Mouse (Mus musculus) bone marrow macrophage, adult 2 months (primary cell): ENCODE measurements around the gene Phyhd1. TPM values are rescaled to one million over a fixed set of nuclear protein-coding genes. Genes with fewer than 3 reads are reported as not detected.

Experiments
- H3K27ac ChIP-seq: 2 replicates; pipeline ENCODE4 v1.5.1; 2012; ENCODE audit warnings: low read depth, low read length; ENCODE audit not compliant: insufficient read depth
- H3K4me1 ChIP-seq: 2 replicates; pipeline ENCODE4 v1.6.1; 2012; ENCODE audit warnings: low read length; ENCODE audit not compliant: control insufficient read depth, insufficient read depth
- H3K4me3 ChIP-seq: 2 replicates; pipeline ENCODE4 v1.5.1; 2012; ENCODE audit warnings: mild to moderate bottlenecking, low read length, moderate library complexity; ENCODE audit not compliant: insufficient read depth
- CTCF ChIP-seq: IDR thresholded peaks from 2 replicates; pipeline ENCODE4 v1.5.1; 2012; ENCODE audit warnings: low read depth, mild to moderate bottlenecking, low read length, moderate library complexity
- POLR2A ChIP-seq: IDR thresholded peaks from 2 replicates; pipeline ENCODE4 v1.6.1; 2012; ENCODE audit warnings: mild to moderate bottlenecking, low read depth, low read length, borderline replicate concordance
- polyA plus RNA-seq: library from polyadenylated mRNA; stranded (reverse); fragments of >200 nt; gene quantifications from 2 replicates; pipeline ENCODE4 v1.2.4, GENCODE M21; 2012; ENCODE audit not compliant: missing spikeins, insufficient read depth, insufficient read length

The Phyhd1 gene
- polyA plus RNA-seq, 1 experiment, result 8.2 TPM

GRCm38 (mm10) chr2:30262840-30263441, 3.1 kb upstream of the Phyhd1 start:
- Histone ChIP-seq H3K27ac (no peak overlapping the region), H3K4me1 (peaks cover 50% of the 10 kb centered on the region), H3K4me3 (no peak overlapping the region)
- TF ChIP-seq POLR2A (no peak), CTCF (no peak)

DNA sequence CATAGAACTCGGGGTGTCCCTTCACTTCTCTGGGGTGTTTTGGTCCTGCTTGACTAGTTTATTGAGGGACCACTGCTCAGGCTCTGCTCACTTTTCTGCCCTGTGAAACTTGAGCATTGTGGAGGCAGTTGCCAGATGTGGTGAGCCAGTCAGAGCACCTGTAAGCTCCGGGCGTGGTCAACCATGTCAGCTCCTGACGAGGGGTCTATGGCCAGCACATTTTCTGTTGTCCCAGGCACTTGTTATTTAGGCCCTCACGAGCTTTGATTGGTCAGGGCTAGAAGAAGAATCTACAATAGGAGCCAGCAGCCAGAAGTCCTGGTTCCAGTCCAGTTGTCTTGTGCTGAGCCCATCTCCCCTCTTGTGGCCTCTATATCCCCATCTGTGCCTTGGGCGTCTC, 2.2 kb upstream of the Phyhd1 start:
- Histone ChIP-seq H3K27ac (no peak overlapping the region), H3K4me1 (peaks cover 50% of the 10 kb centered on the region), H3K4me3 (no peak overlapping the region)
- TF ChIP-seq POLR2A, result no peak
- TF ChIP-seq CTCF, result no peak

DNA sequence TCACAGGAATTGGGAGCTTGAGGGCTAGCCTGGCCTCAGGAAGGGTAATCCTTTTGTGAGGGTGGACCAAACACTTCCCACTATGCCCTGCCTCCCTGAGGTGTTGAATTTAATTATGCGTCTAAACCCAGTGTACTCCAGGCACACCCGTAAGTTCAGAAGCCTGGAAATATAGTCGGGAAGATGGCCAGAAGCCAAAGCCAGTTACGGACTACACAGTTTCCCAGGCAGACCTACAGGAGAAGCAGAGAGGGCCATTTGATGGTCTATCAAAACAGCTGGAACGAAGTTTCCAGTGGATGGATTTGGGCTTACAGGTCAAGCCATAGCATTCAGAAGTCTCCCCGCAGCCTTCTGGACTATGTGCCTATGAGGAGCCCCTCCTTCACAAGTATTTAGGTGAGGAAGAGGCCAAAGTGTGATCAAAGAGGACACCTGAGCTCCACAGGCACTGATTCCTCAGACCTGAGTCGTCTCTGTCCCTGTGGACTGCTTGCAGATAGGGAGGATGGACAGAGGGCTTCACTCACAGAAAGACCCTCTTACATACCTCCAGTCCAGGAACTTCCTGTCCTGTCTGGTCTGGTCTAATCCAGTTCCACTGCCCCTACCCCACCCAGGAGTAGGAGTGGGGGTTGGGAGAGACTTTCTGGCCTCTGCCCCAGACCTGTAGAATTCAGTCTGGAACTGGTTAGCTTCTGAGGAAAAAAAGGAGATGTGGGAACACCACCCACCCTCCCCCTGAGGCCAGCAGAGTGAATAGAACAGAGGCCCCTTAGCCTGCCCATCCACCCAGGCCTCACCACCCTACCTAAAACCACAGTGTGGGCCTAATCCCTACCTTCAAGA, 1.1 kb upstream of the Phyhd1 start:
- TF ChIP-seq POLR2A (no peak), CTCF (no peak)
- no peak overlapping the region for H3K4me3 ChIP-seq
- H3K27ac ChIP-seq, result peak overlapping the region; percentile 86
- H3K4me1 ChIP-seq, result peaks cover 51% of the 10 kb centered on the region

- Histone ChIP-seq H3K4me1 (peaks cover 50% of the 10 kb centered on the region), H3K27ac (peak overlapping the region; percentile 86), H3K4me3 (peak overlapping the region; percentile 3; the same call in 1 of the 2 replicates)
Observed at GRCm38 (mm10) chr2:30266392-30266941, 464 bp downstream of the Phyhd1 start.

DNA sequence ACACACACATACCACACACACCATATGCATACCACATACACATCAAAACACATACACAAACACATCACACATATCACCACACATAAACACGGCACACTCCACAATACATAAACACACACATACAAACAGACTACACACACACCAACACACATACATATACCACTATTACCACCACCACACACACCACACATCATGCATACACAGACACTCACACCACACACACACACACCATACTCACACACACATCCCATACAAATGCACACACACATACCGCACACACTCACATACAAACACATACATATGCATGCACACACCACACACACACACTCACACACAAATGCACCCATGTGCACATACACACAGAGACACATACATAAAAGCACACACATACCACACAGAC, 1.5 kb downstream of the Phyhd1 start:
- Histone ChIP-seq H3K4me3 (no peak overlapping the region), H3K4me1 (peaks cover 50% of the 10 kb centered on the region)
- TF ChIP-seq CTCF (no peak), POLR2A (no peak)

More at GRCm38 (mm10) chr2:30266392-30266941, 464 bp downstream of the Phyhd1 start:
- TF ChIP-seq CTCF, result no peak; the same call in 1 of the 2 replicates
- no peak for TF ChIP-seq POLR2A

DNA sequence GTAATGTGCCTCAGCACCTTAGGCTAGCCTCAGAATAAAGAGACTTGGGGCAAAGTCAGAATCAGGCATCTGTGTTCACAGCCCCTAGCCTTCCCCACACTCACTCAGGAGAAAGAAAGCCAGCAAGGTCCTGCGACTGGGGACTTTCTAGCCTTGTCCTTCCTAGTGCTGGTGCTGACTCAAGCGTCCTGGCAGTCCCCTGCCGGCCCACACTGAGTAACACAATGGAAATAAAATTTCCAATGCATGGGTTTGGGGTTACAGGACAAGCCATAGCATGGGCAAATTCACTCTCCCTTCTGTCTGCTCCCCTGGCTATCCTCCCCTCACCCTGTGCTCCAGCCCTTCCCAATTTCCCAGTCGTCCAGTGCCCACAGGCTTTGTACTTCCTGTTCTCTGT, 2.4 kb downstream of the Phyhd1 start:
- peak overlapping the region; percentile 58 for H3K27ac ChIP-seq

More for the DNA sequence above, 1.5 kb downstream of the Phyhd1 start:
- H3K27ac ChIP-seq, result no peak overlapping the region

DNA sequence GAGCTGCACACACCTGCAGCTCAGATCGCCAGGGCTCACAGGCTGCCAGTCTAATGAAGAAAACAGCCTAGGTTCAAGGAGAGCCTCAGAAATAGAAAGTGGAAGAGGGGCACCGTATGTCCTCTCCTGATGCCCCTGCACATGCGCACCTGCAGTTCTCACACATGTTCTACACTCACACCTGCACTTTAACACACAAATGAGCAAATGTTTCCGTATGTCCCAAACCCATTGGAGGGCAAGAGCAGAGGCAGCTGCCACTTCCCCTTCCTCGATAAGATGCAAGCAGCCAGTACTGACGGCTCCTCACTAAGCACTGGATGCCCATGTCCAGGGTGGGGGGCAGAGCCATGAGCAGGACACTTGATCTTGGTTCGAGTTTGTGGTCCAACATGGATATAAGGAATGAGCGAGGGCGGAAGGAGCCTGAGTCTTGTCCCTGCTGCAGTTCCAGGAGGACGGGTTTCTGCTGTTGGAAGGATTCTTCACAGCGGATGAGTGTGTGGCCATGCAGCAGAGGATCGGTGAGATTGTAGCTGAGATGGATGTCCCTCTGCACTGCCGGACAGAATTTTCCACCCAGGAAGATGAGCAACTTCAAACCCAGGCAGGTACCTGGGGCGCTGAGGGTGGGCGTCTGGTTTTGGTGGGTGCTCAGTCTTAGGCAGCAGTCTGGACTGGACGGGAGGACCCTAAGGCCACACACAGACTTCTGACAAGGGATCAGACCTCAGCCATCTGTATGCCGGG, 3.4 kb downstream of the Phyhd1 start:
- H3K4me1 ChIP-seq, result peaks cover 50% of the 10 kb centered on the region
- TF ChIP-seq CTCF (no peak), POLR2A (no peak)
- no peak overlapping the region for H3K4me3 ChIP-seq
- peak overlapping the region; percentile 58 for H3K27ac ChIP-seq

More for the DNA sequence above, 2.4 kb downstream of the Phyhd1 start:
- TF ChIP-seq CTCF, result no peak
- no peak for TF ChIP-seq POLR2A
- H3K4me1 ChIP-seq, result peaks cover 50% of the 10 kb centered on the region
- no peak overlapping the region for H3K4me3 ChIP-seq

DNA sequence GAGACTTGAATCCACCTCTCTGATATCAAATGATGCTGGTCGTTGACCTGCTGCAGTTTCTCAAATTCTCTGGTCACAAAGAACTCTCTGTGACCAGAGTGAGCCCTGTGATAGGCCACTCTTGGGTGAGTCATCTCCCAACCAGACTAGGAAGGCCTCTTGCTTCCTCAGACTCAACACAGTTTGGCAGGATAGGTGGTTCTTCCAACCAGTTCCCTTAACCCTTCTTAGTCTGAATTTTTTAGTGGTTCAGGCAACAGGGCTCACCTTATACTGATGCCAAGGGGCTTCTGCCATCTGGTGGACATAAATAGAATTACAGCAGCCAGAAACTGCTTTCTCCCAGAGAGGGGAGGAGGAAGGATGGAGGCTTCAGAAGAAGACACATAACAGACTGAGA, 4.1 kb downstream of the Phyhd1 start:
- Histone ChIP-seq H3K27ac (peak overlapping the region; percentile 58), H3K4me3 (no peak overlapping the region), H3K4me1 (peaks cover 48% of the 10 kb centered on the region)
- no peak for TF ChIP-seq CTCF
- TF ChIP-seq POLR2A, result no peak

DNA sequence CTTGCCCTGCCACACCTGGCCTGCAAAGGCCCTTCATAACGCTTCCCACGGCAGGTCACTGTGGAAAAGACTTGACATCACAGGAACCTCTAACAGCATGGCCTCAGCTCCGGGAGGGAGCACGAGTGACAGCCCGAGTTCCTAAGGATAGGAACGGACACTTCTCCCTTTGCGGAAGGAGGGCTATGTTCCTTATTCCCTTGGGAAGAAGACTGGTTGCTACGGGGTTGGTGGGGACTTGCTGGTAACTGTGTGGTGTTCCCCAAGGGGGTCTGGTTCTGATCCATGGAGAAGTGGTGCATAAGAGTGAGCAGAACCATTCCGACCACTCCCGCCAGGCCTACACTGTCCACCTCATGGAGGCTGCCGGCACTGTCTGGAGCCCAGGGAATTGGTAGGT, 14.7 kb downstream of the Phyhd1 start, which contains the start of gene Gm28038:
Gene Gm28038 (plus strand): TSS at position 301 of the 400 bp plus-strand sequence.
- TF ChIP-seq POLR2A (no peak), CTCF (no peak)
- Histone ChIP-seq H3K27ac (no peak within 1 kb of the TSS), H3K4me1 (peaks cover 9% of the 10 kb centered on the region), H3K4me3 (no peak within 1 kb of the TSS)
